Mouse (Mus musculus) midbrain, embryonic 10.5 days (tissue): Measurements from ENCODE around the gene Klhdc4. TPM values are rescaled to one million over a fixed set of nuclear protein-coding genes. Genes with fewer than 3 reads are reported as not detected.

Experiments
- DNase-seq: peaks from one replicate; pipeline ENCODE4 v3.0.0-alpha.2; 2017; ENCODE audit warnings: low spot score
- H3K27ac ChIP-seq: fragments of 300-500 bp; sonication (generic); replicated peaks from 2 replicates; pipeline ENCODE4 v1.5.1; 2016; ENCODE audit warnings: mild to moderate bottlenecking
- H3K27me3 ChIP-seq: fragments of 300-500 bp; sonication (generic); 2 replicates; pipeline ENCODE4 v1.6.1; 2016; ENCODE audit warnings: low read depth, mild to moderate bottlenecking; ENCODE audit not compliant: poor library complexity, severe bottlenecking
- H3K36me3 ChIP-seq: fragments of 300-500 bp; sonication (generic); 2 replicates; pipeline ENCODE4 v1.6.1; 2016; ENCODE audit warnings: mild to moderate bottlenecking, moderate library complexity
- H3K4me1 ChIP-seq: fragments of 300-500 bp; sonication (generic); 2 replicates; pipeline ENCODE4 v1.6.1; 2016
- H3K4me3 ChIP-seq: fragments of 300-500 bp; sonication (generic); 2 replicates; pipeline ENCODE4 v1.5.1; 2016; ENCODE audit warnings: mild to moderate bottlenecking, moderate library complexity
- H3K9me3 ChIP-seq: fragments of 300-500 bp; sonication (generic); replicated peaks from 2 replicates; pipeline ENCODE4 v1.6.1; 2016; ENCODE audit warnings: mild to moderate bottlenecking
- WGBS: fragments of 180-500 bp; shearing (Covaris S2); methylation state at CpG from one replicate; pipeline ENCODE4 v1.1.7; 2016; 5-methylcytosine and 5-hydroxymethylcytosine counted together
- polyA plus RNA-seq: library from polyadenylated mRNA; unstranded; fragments of >200 nt; fragmentation: Nextera tagmentation; extraction: Ambion mirVana; gene quantifications from 2 replicates; pipeline ENCODE4 v1.2.1, GENCODE M21; 2016

Klhdc4 gene
- polyA plus RNA-seq, 1 experiment from 2014 or later = 64.1 TPM

DNA sequence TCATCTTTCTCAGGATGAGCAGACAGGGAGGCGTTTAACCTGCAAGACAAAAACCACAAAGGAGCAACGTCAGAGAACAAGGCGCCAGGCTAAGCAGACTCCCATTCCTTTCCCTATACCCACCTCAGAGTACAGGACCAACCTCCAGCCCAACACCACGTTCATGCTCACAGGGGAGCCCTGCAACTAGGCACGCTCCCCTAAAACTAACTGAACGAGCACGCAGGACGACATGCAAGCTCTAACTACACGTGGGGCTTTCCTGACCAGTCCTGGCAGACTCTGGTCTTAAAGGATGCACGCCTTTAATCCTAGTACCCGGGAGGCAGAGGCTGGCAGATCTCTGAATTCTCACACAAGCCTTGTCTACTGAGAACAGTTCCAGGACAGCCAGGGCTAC, 8.0 kb downstream of the Klhdc4 start:
- WGBS = 89% methylated on average over 11 of the region's 11 CpGs
- no peaks in the 10 kb centered on the region for H3K4me1 ChIP-seq
- no peaks in the 10 kb centered on the region for H3K9me3 ChIP-seq
- no peak for DNase-seq
- H3K27ac ChIP-seq = no peak overlapping the region
- no peaks in the 10 kb centered on the region for H3K27me3 ChIP-seq
- H3K36me3 ChIP-seq = peaks cover 50% of the 10 kb centered on the region
- no peak overlapping the region for H3K4me3 ChIP-seq

DNA sequence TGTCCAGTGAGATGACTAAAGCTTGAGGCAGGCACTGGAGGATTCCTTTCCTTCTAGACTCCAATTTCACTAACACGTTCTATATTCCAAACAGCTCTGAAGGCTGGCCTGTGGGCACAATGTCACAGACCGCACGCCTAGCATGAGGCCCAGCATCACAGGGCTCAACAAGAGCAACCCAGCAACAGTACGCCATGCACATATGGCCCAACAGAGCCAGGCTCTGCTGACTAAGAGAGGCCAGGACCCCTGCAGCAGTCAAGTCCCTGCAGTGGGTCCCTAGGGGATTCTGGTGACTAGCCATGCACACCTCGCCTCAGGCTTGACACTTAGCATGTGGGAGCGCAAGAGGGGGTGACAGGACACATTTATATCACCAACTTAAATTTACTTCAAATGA, 8.5 kb downstream of the Klhdc4 start:
- Histone ChIP-seq H3K4me3 (no peak overlapping the region), H3K4me1 (no peaks in the 10 kb centered on the region), H3K36me3 (peaks cover 54% of the 10 kb centered on the region), H3K27ac (no peak overlapping the region), H3K27me3 (no peaks in the 10 kb centered on the region), H3K9me3 (no peaks in the 10 kb centered on the region)
- DNase-seq = no peak
- 97% methylated on average over 6 of the region's 6 CpGs for WGBS

DNA sequence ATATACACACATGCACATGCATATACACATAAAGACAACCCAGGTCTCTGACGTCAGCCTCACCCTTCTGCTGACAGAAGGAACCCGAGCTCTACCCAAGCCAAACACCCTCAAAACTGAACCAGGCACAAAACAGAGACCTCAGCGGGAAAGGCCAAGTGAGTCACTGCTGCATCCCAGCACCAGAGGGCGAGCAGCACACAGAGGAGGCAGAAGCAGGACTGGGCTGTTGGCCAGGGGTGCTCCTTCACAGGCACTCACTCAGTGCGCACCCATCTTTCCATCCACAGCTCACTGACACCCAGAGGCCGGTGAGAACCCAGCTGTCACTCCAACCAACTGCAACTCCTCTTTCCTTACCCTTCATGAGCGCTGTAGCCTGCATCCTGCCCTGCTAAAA, 11.1 kb downstream of the Klhdc4 start:
- Histone ChIP-seq H3K4me1 (no peaks in the 10 kb centered on the region), H3K36me3 (peaks cover 80% of the 10 kb centered on the region), H3K9me3 (no peaks in the 10 kb centered on the region), H3K27me3 (no peaks in the 10 kb centered on the region), H3K4me3 (no peak overlapping the region), H3K27ac (no peak overlapping the region)
- WGBS = 80% methylated on average over 7 of the region's 7 CpGs
- no peak for DNase-seq

DNA sequence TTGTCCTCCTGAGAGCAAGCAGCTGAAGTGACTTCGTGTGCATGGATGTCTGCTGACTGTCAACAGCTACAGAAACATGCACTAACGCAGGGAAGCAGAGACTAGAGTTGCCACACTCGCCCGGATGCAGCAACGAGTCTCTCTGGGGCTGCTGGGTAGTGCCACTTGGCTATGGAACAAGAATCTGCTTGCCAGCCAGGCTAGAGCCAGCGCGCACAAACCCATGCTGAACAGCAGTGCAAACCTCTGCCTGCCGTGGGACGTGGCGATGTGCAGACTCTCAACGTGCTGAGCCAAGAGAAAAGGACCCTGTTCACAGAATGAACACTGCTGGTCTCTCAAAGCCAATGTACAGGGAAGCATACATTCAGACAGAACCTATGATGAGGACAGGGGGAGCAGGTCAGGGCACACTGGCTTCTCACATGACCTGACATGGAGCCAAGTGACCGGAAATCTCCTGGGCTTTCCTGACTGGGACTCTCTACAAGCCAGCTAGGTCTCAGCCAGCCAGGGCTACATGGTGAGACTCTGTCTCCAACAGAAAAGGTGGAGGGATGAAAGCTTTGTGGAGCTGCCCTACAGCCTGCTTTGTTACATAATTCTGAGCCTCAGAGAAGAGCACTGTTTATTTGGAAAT, 17.3 kb downstream of the Klhdc4 start:
- H3K4me1 ChIP-seq = 0 out of 2 replicates have a peak, but pooled peaks cover 4% of the 10 kb centered on the region
- no peak overlapping the region for H3K27ac ChIP-seq
- no peak overlapping the region for H3K4me3 ChIP-seq
- WGBS = 94% methylated on average over 12 of the region's 12 CpGs
- H3K36me3 ChIP-seq = peaks cover 76% of the 10 kb centered on the region
- DNase-seq = no peak
- H3K27me3 ChIP-seq = no peaks in the 10 kb centered on the region
- no peaks in the 10 kb centered on the region for H3K9me3 ChIP-seq

DNA sequence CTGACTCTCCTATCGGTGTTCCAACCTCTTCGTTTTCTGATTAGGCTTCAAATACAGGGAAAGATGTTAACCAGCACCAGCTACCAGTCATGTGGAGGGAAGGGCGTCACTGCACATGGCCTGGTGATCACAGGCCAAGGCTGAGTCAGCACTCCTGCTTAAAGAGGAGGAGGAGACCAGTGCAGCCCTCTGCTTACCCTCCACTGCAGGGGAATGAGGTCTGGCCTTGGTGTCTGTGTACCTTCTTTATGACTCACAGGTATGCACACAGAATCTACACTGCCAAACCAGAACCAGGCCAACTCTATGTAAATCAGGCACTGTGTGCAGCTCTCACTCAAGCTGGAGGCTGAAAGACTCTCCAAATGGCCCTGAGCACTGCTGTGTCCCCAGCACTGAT, 17.9 kb downstream of the Klhdc4 start:
- 92% methylated on average over 3 of the region's 3 CpGs for WGBS
- H3K27me3 ChIP-seq = no peaks in the 10 kb centered on the region
- H3K36me3 ChIP-seq = peaks cover 78% of the 10 kb centered on the region
- no peak overlapping the region for H3K4me3 ChIP-seq
- no peak for DNase-seq
- no peaks in the 10 kb centered on the region for H3K9me3 ChIP-seq
- no peak overlapping the region for H3K27ac ChIP-seq
- H3K4me1 ChIP-seq = 0 out of 2 replicates have a peak, but pooled peaks cover 4% of the 10 kb centered on the region

DNA sequence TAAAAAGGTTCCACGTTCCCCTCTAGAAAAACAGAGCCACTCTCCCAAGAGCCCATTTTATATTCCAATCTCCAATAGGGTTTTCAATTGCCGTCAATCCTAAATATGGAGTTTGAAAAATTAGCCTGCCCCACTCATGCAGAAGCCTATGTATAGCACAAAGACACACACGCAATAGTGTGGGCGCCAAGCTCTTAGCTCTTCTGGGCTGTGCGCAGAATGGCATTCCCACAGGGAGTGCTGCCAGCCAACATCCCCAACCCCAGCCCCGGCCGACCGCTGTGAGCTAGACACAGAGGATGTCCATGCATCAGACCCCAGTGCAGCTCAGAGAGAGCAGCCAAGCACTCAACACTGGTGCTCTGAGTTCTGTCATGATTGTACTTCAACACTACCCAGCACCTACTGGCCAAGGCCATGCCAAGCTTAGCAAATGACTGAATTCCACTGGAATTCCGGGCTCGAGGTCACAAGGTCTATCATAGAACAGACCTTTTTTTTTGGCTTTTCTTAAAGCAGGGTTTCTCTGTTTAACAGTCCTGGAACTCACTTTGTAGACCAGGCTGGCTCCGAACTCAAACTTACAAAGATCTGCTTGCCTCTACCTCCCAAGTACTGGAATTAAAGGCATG, 19.7 kb downstream of the Klhdc4 start:
- Histone ChIP-seq H3K36me3 (peaks cover 78% of the 10 kb centered on the region), H3K9me3 (no peaks in the 10 kb centered on the region)
- 95% methylated on average over 11 of the region's 11 CpGs for WGBS

DNA sequence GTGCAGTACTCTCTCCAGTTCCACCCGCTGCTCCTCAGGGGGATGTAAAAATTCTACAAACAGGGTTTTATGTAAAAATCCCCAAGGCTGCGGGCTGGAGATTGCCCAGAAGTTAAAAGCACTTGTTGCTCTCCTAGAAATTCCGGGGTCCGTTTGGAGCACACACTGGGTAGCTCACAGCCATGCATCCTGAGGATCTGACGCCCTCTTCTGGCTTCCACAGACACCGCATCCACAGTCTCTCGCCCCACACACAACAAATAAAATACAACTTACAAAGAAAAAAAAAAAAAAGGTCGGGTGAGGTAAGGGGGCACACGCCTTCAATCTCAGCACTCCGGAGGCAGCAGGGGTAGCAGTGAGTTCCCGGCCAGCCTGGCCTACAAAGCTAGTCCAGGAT, 21.3 kb downstream of the Klhdc4 start:
- Histone ChIP-seq H3K4me1 (0 out of 2 replicates have a peak, but pooled peaks cover 4% of the 10 kb centered on the region), H3K27me3 (no peaks in the 10 kb centered on the region), H3K27ac (no peak overlapping the region), H3K4me3 (no peak overlapping the region), H3K36me3 (peaks cover 77% of the 10 kb centered on the region), H3K9me3 (no peaks in the 10 kb centered on the region)
- 77% methylated on average over 11 of the region's 11 CpGs for WGBS
- DNase-seq = no peak

More for the DNA sequence above, 19.7 kb downstream of the Klhdc4 start:
- no peak for DNase-seq
- H3K27me3 ChIP-seq = no peaks in the 10 kb centered on the region
- 0 out of 2 replicates have a peak, but pooled peaks cover 4% of the 10 kb centered on the region for H3K4me1 ChIP-seq
- H3K27ac ChIP-seq = no peak overlapping the region
- H3K4me3 ChIP-seq = no peak overlapping the region

DNA sequence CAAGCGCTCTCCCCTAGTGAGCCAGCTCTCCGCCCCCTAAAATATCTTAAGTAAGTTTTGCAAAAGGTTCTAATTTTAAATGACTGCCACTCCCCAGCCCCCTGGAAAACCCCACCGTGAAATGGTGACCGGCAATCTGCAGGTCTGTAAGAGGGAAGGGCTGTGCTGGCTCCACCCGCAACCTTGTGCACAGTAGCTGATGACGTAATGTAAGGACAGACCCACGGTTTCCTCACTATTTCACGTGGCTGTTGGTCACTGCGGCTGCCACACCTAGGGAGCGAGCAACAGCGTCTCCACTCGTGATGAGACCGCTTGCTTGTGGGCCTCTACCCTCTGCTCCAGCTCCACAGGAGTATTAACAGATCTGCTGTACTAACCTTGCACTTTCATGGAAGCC, 23.2 kb downstream of the Klhdc4 start:
- Histone ChIP-seq H3K9me3 (no peaks in the 10 kb centered on the region), H3K27ac (no peak overlapping the region), H3K4me1 (0 out of 2 replicates have a peak, but pooled peaks cover 4% of the 10 kb centered on the region), H3K36me3 (peaks cover 75% of the 10 kb centered on the region), H3K27me3 (no peaks in the 10 kb centered on the region), H3K4me3 (no peak overlapping the region)
- 95% methylated on average over 13 of the region's 13 CpGs for WGBS
- DNase-seq = no peak

DNA sequence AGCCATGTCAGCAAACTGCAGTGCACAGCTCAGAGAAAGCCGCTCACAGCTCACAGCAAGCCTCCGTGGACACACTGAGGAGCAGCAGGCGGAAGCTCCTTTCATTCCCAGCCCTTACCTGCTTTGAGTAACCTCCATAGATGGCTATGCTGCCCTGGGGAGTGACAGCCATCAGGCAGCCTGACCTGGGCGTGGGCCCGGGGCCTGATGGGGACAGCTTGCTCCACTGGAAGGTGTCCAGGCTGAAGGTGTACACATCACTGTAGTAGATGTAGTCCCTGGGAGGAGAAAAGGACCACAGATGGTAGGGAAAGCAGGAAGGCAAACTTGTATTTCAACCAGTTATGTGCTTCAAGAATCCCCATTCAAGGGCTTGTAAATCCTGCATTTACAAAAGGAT, 24.5 kb downstream of the Klhdc4 start:
- peaks cover 78% of the 10 kb centered on the region for H3K36me3 ChIP-seq
- DNase-seq = no peak
- 95% methylated on average over 5 of the region's 5 CpGs for WGBS
- H3K9me3 ChIP-seq = no peaks in the 10 kb centered on the region
- no peaks in the 10 kb centered on the region for H3K27me3 ChIP-seq
- H3K27ac ChIP-seq = no peak overlapping the region
- H3K4me3 ChIP-seq = no peak overlapping the region
- H3K4me1 ChIP-seq = 0 out of 2 replicates have a peak, but pooled peaks cover 4% of the 10 kb centered on the region

DNA sequence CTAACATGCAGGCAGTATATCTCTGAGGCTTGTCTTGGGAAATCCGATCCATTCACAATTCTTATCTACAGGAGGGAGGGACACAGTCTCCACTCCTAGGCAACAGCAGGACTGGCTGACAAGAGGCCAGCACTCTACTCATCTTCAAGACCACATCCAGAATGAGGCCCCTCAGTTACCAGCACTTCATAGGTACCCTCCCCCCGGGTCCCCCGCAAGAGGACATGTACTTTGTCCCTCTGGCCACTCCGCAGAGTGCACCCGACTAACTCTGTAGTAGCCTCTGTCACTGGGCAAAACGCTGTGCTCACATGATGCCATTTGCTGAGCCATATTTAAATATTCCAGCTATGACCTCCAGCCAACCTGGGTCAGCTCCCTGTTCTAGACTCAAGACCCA, 31.0 kb downstream of the Klhdc4 start:
- Histone ChIP-seq H3K9me3 (no peaks in the 10 kb centered on the region), H3K27me3 (no peaks in the 10 kb centered on the region), H3K36me3 (peaks cover 96% of the 10 kb centered on the region), H3K4me3 (no peak overlapping the region), H3K27ac (no peak overlapping the region), H3K4me1 (no peaks in the 10 kb centered on the region)
- 93% methylated on average over 6 of the region's 6 CpGs for WGBS
- DNase-seq = no peak

DNA sequence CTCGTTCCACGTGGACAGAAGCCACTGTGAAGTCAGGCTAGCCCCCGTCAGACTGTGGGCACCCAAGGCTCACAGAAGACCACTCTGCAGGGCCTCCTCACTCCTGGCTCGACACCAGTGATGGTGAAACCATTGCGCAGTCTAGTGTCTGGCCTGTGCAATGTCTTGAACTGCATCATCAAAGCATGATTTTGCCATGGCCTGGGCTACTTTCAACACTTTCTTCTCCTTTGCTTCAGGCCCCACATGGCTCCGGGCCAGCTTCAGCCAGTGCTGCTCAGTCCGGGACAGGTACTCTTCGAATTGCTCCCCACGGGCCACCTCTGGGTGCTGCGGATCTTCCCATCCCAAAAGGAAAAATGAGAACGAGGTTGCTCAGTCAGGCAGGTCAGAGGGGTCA, 33.0 kb downstream of the Klhdc4 start:
- peaks cover 87% of the 10 kb centered on the region for H3K36me3 ChIP-seq
- WGBS = 90% methylated on average over 11 of the region's 11 CpGs
- H3K9me3 ChIP-seq = no peaks in the 10 kb centered on the region

DNA sequence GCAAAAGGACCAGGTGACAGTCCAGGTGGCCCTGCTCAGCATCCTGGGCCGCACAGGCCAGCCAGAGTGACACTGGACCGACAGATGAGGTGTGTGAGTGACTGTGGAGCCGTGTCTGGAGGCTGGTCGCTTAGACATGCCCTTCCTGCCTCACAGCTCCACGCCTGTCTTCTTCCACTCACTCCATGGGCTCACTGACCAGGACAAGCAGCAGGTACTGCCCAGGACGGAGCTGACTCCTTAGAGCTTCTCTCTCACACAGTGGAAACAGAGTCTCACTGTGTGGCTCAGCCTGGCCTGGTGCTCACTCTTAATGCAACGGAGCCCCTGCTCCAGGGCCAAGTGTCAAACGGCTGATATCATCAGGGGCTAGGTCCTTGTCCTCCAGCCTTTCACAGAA, 33.9 kb downstream of the Klhdc4 start:
- H3K36me3 ChIP-seq = peaks cover 83% of the 10 kb centered on the region

More for the DNA sequence above, 33.0 kb downstream of the Klhdc4 start:
- no peak for DNase-seq
- Histone ChIP-seq H3K27ac (no peak overlapping the region), H3K4me3 (no peak overlapping the region), H3K4me1 (no peaks in the 10 kb centered on the region), H3K27me3 (no peaks in the 10 kb centered on the region)

DNA sequence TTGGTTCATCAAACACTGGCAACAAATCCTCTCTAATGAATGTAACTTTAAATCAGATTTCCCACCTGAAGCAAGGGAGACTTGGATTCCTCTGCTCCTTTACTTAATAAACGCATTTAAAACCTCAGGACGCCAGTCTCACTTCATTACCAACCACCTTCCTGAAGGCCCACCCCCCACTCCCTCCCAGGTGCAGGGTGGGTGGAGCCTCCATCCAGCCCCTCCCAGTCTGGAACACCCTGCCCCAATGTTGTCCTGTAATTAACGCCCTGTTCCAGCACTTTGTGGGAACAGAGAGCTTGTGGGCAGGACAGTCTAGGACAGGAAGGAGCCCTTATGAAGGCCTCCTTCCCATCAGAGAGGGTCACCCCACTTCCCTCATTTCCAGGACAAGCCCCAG, 35.2 kb downstream of the Klhdc4 start:
- Histone ChIP-seq H3K4me3 (no peak overlapping the region), H3K27ac (no peak overlapping the region), H3K27me3 (no peaks in the 10 kb centered on the region), H3K36me3 (peaks cover 78% of the 10 kb centered on the region), H3K9me3 (no peaks in the 10 kb centered on the region), H3K4me1 (no peaks in the 10 kb centered on the region)
- 51% methylated on average over 3 of the region's 3 CpGs for WGBS
- DNase-seq = no peak

More for the DNA sequence above, 33.9 kb downstream of the Klhdc4 start:
- Histone ChIP-seq H3K27me3 (no peaks in the 10 kb centered on the region), H3K4me3 (no peak overlapping the region), H3K4me1 (no peaks in the 10 kb centered on the region), H3K27ac (no peak overlapping the region), H3K9me3 (no peaks in the 10 kb centered on the region)
- no peak for DNase-seq
- WGBS = 92% methylated on average over 8 of the region's 8 CpGs
